Mouse (Mus musculus) embryo, embryonic 10 days (tissue): ENCODE results near the gene Clybl.

Experiments
- DNase-seq: peaks from one replicate; pipeline ENCODE4 v3.0.0-alpha.2; 2015; ENCODE audit warnings: low spot score

Clybl gene

GRCm38 (mm10) chr14:122200247-122200885 is 18.9 kb downstream of the Clybl start:
- DNase-seq = peak; percentile 74

- DNase-seq = no peak
Observed at GRCm38 (mm10) chr14:122209177-122209576, 27.7 kb downstream of the Clybl start.

- DNase-seq = no peak
Observed at GRCm38 (mm10) chr14:122213590-122213989, 32.1 kb downstream of the Clybl start.

- no peak for DNase-seq
Observed at GRCm38 (mm10) chr14:122214126-122214525, 32.6 kb downstream of the Clybl start.

- no peak for DNase-seq
Observed at GRCm38 (mm10) chr14:122217221-122217620, 35.7 kb downstream of the Clybl start.

- no peak for DNase-seq
Observed at GRCm38 (mm10) chr14:122222934-122223374, 41.5 kb downstream of the Clybl start.

- peak; percentile 95 for DNase-seq
Observed at GRCm38 (mm10) chr14:122223461-122224102, 42.1 kb downstream of the Clybl start.

- no peak for DNase-seq
Observed at GRCm38 (mm10) chr14:122224103-122224494, 42.6 kb downstream of the Clybl start.

- DNase-seq = peak; percentile 49
Observed at GRCm38 (mm10) chr14:122224501-122224928, 43.0 kb downstream of the Clybl start.

GRCm38 (mm10) chr14:122225479-122226132 is 44.1 kb downstream of the Clybl start:
- peak; percentile 34 for DNase-seq

GRCm38 (mm10) chr14:122226133-122226515 is 44.6 kb downstream of the Clybl start:
- no peak for DNase-seq

GRCm38 (mm10) chr14:122226666-122227453 is 45.4 kb downstream of the Clybl start:
- peak; percentile 19 for DNase-seq

- DNase-seq = peak; percentile 55
Observed at GRCm38 (mm10) chr14:122227454-122227951, 46.0 kb downstream of the Clybl start.

GRCm38 (mm10) chr14:122228816-122229551 is 47.5 kb downstream of the Clybl start:
- DNase-seq = peak; percentile 84

GRCm38 (mm10) chr14:122229988-122230387 is 48.5 kb downstream of the Clybl start:
- DNase-seq = no peak

- DNase-seq = peak; percentile 42
Observed at GRCm38 (mm10) chr14:122230621-122231025, 49.1 kb downstream of the Clybl start.

GRCm38 (mm10) chr14:122231073-122231472 is 49.6 kb downstream of the Clybl start:
- DNase-seq = no peak

- DNase-seq = no peak
Observed at GRCm38 (mm10) chr14:122233212-122233714, 51.8 kb downstream of the Clybl start.

- no peak for DNase-seq
Observed at GRCm38 (mm10) chr14:122243874-122244273, 62.4 kb downstream of the Clybl start.

- no peak for DNase-seq
Observed at GRCm38 (mm10) chr14:122246919-122247859, 65.7 kb downstream of the Clybl start.
